Mouse (Mus musculus): Measurements from ENCODE around the gene Raver1.

DNA sequence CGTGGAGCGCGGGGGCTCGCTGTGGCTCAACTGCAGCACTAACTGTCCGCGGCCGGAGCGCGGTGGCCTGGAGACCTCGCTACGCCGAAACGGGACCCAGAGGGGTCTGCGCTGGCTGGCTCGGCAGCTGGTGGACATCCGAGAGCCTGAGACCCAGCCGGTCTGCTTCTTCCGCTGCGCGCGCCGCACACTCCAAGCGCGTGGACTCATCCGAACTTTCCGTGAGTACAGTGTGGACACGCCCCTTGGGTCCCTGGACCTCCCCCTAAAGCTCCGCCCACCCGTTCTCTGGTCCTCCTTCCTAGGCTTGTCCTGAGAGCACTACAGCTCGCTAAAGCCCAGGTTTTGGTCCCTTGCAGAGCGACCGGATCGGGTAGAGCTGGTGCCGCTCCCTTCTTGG lies 58.7 kb downstream of the Raver1 start:
- TF ChIP-seq CTCF (IDR thresholded peaks at IDR 0.05; ENCODE audit: extremely low read depth, insufficient read length, insufficient replicate concordance, low read depth, low read length) = no peak
- no peak for TF ChIP-seq POLR2A (IDR thresholded peaks at IDR 0.05; ENCODE audit: low read depth, low read length)
